Mouse (Mus musculus): Measurements from ENCODE around the gene Clpp. TPM values are rescaled to one million over a fixed set of nuclear protein-coding genes. Genes with fewer than 3 reads are reported as not detected.

The Clpp gene
- total and polyA plus RNA-seq, 2 experiments from 2014 or later, result 150 to 163 TPM

DNA sequence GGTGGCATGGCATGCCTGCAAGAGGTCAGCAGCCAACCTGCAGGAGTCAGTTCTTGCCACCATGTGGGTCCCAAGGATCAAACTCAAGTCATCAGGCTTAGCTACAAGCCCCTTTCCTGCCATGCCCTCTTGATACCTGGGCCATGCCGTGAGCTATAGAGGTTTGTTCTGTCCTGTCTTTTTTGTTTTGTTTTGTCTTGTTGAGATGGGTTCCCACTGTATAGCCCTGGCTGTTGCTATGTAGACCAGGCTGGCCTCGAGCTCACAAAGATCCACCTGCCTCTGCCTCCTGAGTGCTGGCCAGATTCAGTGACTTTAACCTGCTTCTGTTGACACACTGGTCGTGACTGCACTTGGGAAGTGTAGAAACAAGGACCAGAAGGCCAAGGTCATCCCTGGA is 14.7 kb upstream of the Clpp start:
- ATAC-seq, result no peak
- Histone ChIP-seq H3K4me1 (ENCODE audit: insufficient read depth, low read length) (no peaks in the 10 kb centered on the region), H3K27ac (no peak overlapping the region), H3K27me3 (ENCODE audit: insufficient read depth, low read length) (no peaks in the 10 kb centered on the region), H3K4me3 (ENCODE audit: low read length) (no peak overlapping the region), H3K4me2 (ENCODE audit: low read depth, low read length) (no peak overlapping the region), H3K9ac (replicated peaks; ENCODE audit: low read length) (no peak overlapping the region), H3K9me3 (ENCODE audit: low read length) (no peaks in the 10 kb centered on the region), H3K36me3 (ENCODE audit: insufficient read depth, low read length) (no peaks in the 10 kb centered on the region)
- no peak for DNase-seq (ENCODE audit: low spot score)
- 75% methylated on average over 3 of the region's 3 CpGs for WGBS
- TF ChIP-seq CTCF (IDR thresholded peaks at IDR 0.05; ENCODE audit: low read depth), result no peak

DNA sequence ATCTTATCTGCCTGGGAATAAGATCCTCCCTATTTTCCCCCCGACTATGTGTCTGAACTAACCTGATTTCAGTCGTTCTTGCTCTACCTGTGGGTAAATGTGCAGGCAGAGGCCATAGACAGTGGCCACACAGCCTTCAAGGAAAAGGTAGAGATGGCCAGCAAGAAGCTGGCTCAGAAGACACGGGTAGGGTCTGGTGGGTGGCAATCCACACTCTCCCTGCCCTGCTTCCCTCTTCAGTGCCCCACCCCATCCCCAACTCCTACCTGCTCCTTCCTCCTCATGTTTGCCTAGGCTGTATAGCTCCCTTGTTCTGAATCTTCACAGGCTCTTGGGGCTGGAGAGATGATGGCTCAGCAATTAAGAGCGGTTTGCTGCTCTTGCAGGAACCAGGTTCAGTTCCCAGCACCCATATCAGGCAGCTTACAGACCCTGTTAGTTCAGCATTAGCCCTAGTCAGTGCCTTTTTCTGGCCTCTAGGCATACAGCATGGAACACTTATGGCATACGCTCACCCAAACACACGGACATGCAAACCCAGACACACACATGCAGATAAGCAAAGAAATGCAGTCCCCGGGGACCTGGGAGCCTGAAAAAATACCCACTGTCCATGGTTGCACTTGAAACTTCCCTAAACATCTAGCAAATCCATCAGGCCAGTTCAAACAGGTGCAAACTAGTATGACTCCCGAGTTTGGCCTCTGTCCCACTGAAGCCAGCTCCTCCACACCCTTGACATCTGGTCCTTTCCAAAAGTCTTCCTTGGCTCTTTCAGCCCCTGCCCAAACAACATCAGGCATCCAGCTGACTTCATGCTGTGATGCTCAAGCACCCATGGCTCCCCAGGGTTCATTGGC is 13.3 kb upstream of the Clpp start:
- Histone ChIP-seq H3K9me3 (ENCODE audit: low read length) (no peaks in the 10 kb centered on the region), H3K27ac (no peak overlapping the region), H3K4me1 (ENCODE audit: insufficient read depth, low read length) (no peaks in the 10 kb centered on the region), H3K9ac (replicated peaks; ENCODE audit: low read length) (no peak overlapping the region), H3K4me3 (ENCODE audit: low read length) (no peak overlapping the region), H3K36me3 (ENCODE audit: insufficient read depth, low read length) (no peaks in the 10 kb centered on the region), H3K4me2 (ENCODE audit: low read depth, low read length) (no peak overlapping the region), H3K27me3 (ENCODE audit: insufficient read depth, low read length) (no peaks in the 10 kb centered on the region)
- no peak for TF ChIP-seq CTCF (IDR thresholded peaks at IDR 0.05; ENCODE audit: low read depth)
- no peak for ATAC-seq
- 81% methylated on average over 8 of the region's 8 CpGs for WGBS
- no peak for DNase-seq (ENCODE audit: low spot score)

DNA sequence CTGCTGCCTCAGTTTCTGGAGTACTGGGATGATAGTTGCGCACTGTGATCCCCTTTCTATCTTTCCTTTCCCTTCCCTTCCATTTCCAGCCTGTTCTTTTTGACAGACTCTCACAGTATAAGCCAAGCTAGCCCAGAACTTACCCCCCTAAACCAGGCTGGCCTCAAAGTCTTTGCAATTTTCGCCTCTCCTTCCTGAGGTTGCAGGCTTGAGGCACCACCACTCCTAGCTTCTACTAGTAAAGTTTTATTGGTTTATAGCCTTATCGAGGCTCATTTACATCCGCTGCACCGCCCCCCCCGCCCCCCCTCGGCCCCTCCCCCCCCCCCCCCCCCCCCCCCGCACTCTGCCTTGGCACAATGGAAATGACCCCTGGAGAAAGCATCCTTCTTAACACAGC is 10.6 kb upstream of the Clpp start:
- H3K4me3 ChIP-seq (ENCODE audit: low read length), result no peak overlapping the region
- H3K9ac ChIP-seq (replicated peaks; ENCODE audit: low read length), result no peak overlapping the region
- no peak overlapping the region for H3K4me2 ChIP-seq (ENCODE audit: low read depth, low read length)
- no peaks in the 10 kb centered on the region for H3K27me3 ChIP-seq (ENCODE audit: insufficient read depth, low read length)
- ATAC-seq (no peak), DNase-seq (ENCODE audit: low spot score) (no peak)
- H3K36me3 ChIP-seq (ENCODE audit: insufficient read depth, low read length), result no peaks in the 10 kb centered on the region
- no peaks in the 10 kb centered on the region for H3K4me1 ChIP-seq (ENCODE audit: insufficient read depth, low read length)
- no peak for TF ChIP-seq CTCF (IDR thresholded peaks at IDR 0.05; ENCODE audit: low read depth)
- H3K9me3 ChIP-seq (ENCODE audit: low read length), result no peaks in the 10 kb centered on the region
- no peak overlapping the region for H3K27ac ChIP-seq
- 38% methylated on average over 7 of the region's 8 CpGs for WGBS

DNA sequence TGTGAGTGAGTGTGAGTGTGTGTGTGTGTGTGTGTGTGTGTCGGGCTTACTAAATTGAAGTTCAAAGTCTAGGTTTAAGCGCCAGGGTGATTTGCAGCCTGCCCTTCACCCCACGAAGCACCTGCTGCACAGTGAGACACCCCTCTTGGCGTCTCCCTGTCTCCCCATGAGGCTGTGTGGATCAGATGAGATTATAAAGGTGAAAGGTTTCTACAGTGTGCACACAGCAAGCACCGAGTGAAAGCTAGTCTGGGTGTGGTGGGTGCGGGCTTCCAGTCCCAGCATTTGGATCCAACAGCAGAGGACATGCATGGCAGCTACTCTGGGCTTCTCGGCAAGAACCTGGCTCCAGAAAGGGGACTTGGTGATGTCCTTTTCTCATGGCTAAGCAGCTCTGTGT is 9.1 kb upstream of the Clpp start:
- Histone ChIP-seq H3K36me3 (ENCODE audit: insufficient read depth, low read length) (no peaks in the 10 kb centered on the region), H3K4me1 (ENCODE audit: insufficient read depth, low read length) (no peaks in the 10 kb centered on the region), H3K9ac (replicated peaks; ENCODE audit: low read length) (no peak overlapping the region), H3K4me2 (ENCODE audit: low read depth, low read length) (no peak overlapping the region), H3K9me3 (ENCODE audit: low read length) (no peaks in the 10 kb centered on the region), H3K27ac (no peak overlapping the region), H3K27me3 (ENCODE audit: insufficient read depth, low read length) (no peaks in the 10 kb centered on the region), H3K4me3 (ENCODE audit: low read length) (no peak overlapping the region)
- no peak for TF ChIP-seq CTCF (IDR thresholded peaks at IDR 0.05; ENCODE audit: low read depth)
- no peak for DNase-seq (ENCODE audit: low spot score)
- 80% methylated on average over 7 of the region's 7 CpGs for WGBS
- ATAC-seq, result no peak

DNA sequence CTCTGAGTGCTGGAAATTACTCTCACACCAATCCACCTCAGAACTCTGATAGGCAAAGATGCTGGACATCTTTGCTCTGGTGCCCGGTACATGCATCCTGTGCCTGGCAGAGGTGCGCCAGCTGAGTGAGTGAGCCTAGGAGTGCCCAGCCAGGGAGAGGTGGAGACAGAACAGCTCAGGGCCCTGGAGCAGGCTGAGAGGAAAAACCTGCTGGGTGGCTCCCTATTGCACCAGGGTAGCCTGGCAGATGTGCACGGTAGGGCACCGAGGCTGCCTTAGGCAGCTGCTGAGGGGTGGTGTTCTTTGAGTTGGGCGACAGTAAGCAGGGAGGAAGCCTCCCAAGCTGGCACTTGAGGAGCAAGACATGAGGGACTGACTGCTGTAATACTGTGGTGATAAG is 8.1 kb upstream of the Clpp start, which contains the start of gene Acer1:
Gene Acer1 (minus strand): TSS at position 114 of the 400 bp plus-strand sequence.
- H3K4me1 ChIP-seq (ENCODE audit: insufficient read depth, low read length), result no peaks in the 10 kb centered on the region
- no peaks in the 10 kb centered on the region for H3K36me3 ChIP-seq (ENCODE audit: insufficient read depth, low read length)
- TF ChIP-seq CTCF (IDR thresholded peaks at IDR 0.05; ENCODE audit: low read depth), result no peak
- no peak within 1 kb of the TSS for H3K4me2 ChIP-seq (ENCODE audit: low read depth, low read length)
- no peak within 1 kb of the TSS for H3K27ac ChIP-seq
- no peaks in the 10 kb centered on the region for H3K27me3 ChIP-seq (ENCODE audit: insufficient read depth, low read length)
- 79% methylated on average over 5 of the region's 5 CpGs for WGBS
- DNase-seq (ENCODE audit: low spot score) (no peak), ATAC-seq (no peak)
- H3K4me3 ChIP-seq (ENCODE audit: low read length), result no peak within 1 kb of the TSS
- no peak within 1 kb of the TSS for H3K9ac ChIP-seq (replicated peaks; ENCODE audit: low read length)
- no peaks in the 10 kb centered on the region for H3K9me3 ChIP-seq (ENCODE audit: low read length)

DNA sequence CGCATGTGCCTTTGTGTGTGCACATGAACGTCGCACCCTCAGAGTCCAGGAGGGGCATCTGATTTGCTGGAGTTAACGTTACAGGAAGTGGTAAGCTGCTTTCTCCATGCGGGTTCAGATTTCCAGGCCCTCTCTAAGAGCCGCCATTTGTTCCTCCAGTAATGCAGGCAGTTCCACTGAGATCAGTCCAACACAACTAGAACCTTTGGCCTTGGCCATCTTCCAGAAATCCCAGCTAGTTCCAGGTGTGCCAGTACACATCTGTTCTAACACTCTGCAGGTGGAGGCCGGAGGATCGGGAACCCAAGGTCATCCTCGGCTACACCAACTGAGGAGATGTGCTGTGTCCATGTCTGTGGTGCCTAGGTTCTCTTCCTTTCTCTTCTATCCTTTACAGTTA is 5.2 kb upstream of the Clpp start:
- WGBS, result 87% methylated on average over 9 of the region's 9 CpGs
- H3K36me3 ChIP-seq (ENCODE audit: insufficient read depth, low read length), result no peaks in the 10 kb centered on the region

DNA sequence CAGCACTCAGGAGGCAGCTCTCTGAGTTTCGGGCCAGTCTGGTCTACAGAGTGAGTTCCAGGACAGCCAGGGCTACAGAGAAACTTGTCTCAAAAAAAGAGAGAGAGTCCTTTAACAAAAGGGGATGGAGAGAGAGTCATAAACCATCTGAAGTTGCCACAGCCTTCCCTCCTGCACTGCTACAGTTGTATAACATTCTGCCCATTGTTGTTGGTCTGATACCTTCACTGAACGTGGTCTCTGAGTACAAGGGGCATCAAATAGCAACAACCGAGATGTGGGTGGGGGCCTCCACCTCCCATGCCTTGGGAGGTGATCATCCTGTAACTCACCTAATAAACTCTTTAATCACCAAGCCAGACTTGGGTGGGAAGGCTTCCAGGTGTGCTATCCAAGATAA is 4.4 kb upstream of the Clpp start:
- whole genome bisulfite sequencing, result 84% methylated on average over 3 of the region's 3 CpGs
- no peak overlapping the region for H3K4me3 ChIP-seq (ENCODE audit: low read length)
- no peak overlapping the region for H3K9ac ChIP-seq (replicated peaks; ENCODE audit: low read length)
- H3K27me3 ChIP-seq (ENCODE audit: insufficient read depth, low read length), result no peaks in the 10 kb centered on the region
- H3K9me3 ChIP-seq (ENCODE audit: low read length), result no peaks in the 10 kb centered on the region
- no peak overlapping the region for H3K27ac ChIP-seq
- H3K36me3 ChIP-seq (ENCODE audit: insufficient read depth, low read length), result no peaks in the 10 kb centered on the region
- DNase-seq (ENCODE audit: low spot score) (no peak), ATAC-seq (no peak)
- no peak for TF ChIP-seq CTCF (IDR thresholded peaks at IDR 0.05; ENCODE audit: low read depth)
- no peak overlapping the region for H3K4me2 ChIP-seq (ENCODE audit: low read depth, low read length)
- H3K4me1 ChIP-seq (ENCODE audit: insufficient read depth, low read length), result peaks cover under 1% of the 10 kb centered on the region; the same call in 1 of the 2 replicates

More for the DNA sequence above, 5.2 kb upstream of the Clpp start:
- H3K4me2 ChIP-seq (ENCODE audit: low read depth, low read length), result no peak overlapping the region
- DNase-seq (ENCODE audit: low spot score) (no peak), ATAC-seq (no peak)
- TF ChIP-seq CTCF (IDR thresholded peaks at IDR 0.05; ENCODE audit: low read depth), result no peak
- H3K4me1 ChIP-seq (ENCODE audit: insufficient read depth, low read length), result no peaks in the 10 kb centered on the region
- H3K27ac ChIP-seq, result no peak overlapping the region
- H3K9me3 ChIP-seq (ENCODE audit: low read length), result no peaks in the 10 kb centered on the region
- H3K27me3 ChIP-seq (ENCODE audit: insufficient read depth, low read length), result no peaks in the 10 kb centered on the region
- no peak overlapping the region for H3K9ac ChIP-seq (replicated peaks; ENCODE audit: low read length)
- no peak overlapping the region for H3K4me3 ChIP-seq (ENCODE audit: low read length)

Measured in hindbrain, postnatal 0 days (tissue).